Mouse (Mus musculus) lung, postnatal 4 days (tissue): Measurements from ENCODE around the gene Cnbd2.

Experiments used
- DNase-seq, 2 experiments: peaks; one replicate each; pipeline ENCODE4 v3.0.0; 2021

Cnbd2 gene

DNA sequence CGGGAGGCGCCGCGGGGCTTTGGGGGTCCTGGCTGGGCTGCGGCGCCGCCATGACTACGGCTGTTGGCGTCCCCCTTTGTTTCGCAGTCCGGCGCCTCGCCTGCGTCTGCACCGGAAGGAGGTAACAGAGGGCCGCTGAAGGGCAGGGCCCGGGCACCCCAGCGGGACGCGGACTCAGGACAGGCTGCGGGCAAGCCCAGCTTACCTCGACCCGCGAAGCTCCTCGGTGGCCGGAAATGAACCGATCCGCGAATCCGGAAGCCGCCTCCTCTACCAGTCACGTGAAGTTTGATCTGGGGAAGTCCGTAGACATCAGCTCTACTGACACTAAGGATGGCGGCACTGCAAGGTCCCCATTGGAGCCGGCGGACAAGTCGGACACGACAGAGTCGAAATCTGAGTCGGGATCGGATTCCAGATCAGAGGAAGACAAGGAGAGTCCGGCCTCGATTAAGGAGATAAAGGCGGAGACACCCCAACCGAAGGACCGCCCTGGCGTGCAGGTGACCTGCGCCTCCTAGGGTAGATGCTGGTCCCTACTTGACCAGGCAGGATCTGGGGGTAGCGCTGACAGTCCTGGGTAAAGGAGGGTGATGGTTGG lies at the start of gene Cnbd2, which contains the start of gene Scand1:
Gene Cnbd2, plus strand, starts transcription at position 3 of the 601 bp plus-strand sequence.
Gene Scand1, minus strand, starts transcription at position 408 of the 601 bp plus-strand sequence.
- peak; percentile 87 to 89 for DNase-seq

DNA sequence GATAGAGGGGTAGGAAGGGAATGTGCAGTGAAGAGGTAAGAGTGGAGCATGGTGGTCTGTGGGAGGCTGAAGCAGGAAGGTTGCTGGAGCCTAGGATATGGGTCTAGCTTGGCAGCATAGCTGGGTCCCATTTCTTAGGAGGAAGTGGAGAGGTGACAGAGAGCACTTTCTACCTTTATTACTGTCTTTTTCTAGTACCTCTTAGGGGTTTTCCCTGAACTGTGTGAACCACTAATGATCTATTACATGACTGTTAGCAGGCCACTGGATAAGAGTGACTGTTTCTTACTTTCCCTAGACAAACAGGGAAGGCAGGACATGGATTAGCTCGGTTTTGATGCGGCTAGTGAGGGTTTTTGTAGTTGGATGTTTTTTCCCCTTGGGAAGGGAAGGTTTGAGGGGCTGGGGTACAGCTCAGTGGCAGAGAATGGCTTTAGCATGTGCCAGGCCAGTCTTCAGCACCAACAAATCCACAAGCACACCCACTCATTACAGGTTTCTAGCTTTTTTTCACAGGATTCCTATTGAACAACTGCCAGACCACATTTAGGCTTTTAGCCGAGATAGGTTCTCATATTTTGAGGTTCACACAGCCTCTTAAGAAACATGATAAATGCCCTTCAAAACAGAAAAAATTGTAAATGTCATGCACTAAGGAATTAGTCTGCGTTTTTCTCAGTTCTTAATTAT lies 48.8 kb upstream of the Cnbd2 start:
- no peak for DNase-seq

DNA sequence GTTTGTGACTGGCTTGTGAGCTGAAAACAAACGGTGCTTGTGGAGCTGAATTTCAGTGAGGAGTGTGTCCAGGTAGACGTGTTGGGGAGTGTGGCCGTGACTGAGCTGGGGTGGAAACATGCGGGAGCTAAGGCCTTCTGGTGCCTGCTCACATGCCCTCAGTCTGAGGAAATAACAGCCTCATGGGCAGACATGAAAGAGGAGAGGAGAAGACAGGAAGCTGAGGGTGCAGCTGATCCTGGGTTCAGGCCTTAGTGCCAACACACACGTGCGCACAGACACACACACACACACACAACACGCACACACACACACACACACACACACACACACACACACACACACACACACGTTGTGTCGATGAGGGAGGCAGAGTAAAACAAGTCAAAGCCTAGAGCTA lies 44.5 kb upstream of the Cnbd2 start:
- DNase-seq: no peak

DNA sequence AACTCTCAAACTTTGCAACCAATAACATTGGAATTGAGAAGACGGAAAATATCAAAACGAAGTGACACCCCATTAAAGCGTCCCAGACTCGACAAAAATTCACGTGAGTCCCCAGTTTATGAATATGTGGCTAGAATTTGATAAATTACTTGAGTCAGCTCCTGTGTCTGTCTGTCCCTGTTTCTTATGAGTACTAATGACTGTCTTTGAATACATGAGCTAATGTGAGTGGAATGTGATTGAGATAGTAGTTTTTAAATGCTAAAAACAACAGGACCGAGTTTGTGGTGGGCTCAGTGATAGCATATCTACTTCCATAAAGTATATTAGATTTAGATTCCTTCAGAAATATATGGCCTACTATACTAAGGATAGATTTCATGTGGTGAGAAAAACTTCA lies 39.5 kb upstream of the Cnbd2 start:
- DNase-seq: no peak

DNA sequence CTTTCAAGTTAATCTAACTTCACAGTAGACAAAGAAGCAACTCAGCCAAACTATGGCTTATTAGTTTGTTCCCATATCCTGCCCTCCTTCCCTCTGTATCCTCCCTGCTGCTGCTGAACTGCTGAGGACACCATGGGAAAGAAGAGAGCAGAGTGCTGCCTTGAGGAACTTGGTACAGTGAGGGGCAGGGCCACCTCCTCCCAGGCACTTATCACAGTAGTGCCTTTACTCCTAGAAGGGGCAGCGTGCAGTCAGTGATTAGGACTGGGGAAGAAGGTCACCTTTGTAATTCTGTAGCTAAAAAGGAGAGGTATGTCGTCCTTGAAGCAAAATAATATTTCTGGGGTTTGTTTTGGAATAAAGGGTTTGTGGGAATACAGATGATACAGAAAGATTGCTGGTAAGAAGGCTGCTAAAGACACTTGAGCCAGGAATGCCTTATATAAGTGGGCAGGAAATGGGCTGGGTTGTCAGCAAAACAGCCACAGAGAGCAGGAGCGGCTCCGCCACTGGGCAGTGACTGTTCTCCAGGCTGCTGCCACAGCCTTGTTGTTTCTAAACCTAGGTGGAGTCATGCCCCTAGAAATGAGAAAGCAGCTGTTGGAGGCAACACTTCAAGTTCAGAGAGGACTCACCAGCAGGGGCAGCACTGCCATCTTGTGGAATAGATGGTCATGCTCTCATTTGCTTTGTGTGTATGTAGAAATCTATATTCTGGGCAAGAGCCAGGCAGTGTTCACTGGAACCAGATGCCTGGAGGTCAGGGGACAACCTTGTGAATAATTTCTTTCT lies 33.7 kb upstream of the Cnbd2 start:
- DNase-seq: peak; percentile 89 to 90

DNA sequence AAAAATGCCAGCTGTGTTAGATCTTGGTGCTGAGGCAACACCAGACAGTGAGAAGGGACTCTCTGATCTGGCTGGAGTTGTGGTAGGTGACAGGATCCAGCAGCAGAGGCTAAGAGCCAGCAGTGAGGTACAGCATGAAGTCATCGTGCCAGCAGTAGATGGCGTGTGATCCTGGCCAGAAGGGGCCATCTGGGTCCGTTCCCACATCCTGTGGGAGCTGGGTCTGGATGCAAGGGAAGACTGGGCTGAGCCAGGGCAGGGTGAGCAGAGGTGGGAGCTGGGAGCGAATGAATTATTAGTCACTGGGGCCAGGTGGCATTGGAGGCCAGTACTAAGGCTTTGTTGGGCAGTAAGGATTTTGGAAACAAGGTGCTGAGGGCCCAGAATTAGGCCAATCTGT lies 30.9 kb upstream of the Cnbd2 start:
- no peak for DNase-seq

DNA sequence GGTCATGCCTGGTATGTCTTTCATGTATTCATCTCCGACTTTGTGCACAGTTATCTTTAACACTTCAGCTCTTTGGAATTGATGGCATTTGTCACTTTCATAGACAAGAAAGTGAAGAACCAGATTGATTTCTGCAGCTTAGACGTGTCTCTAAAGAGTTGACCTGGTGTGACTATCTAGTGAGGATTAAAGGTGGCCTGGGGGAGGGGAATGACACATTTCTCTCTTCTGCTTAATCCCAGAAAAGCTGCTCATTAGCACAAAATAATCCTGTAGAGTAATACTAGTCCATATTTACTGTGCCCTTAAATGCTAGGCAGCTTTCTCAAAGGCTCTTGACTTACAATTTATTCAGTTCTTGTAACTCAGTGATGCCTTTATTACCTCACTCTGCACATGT lies 26.9 kb upstream of the Cnbd2 start:
- DNase-seq: no peak

DNA sequence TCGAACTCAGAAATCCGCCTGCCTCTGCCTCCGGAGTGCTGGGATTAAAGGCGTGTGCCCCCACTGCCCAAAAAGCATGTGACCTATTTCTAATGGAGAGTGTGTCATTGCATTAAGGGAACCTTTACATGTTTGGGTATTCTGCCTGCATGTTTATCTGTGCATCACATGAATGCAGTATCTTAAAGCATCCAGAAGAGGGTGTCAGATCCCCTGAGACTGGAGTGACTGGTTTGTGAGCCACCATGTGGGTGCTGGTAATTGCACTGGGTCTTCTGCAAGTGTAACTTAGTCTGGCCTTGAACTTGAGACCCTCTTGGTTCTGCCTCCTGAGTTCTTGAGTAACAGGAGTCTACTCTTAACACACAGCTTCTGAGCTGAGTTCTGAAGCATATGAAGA lies 25.4 kb upstream of the Cnbd2 start:
- no peak for DNase-seq

DNA sequence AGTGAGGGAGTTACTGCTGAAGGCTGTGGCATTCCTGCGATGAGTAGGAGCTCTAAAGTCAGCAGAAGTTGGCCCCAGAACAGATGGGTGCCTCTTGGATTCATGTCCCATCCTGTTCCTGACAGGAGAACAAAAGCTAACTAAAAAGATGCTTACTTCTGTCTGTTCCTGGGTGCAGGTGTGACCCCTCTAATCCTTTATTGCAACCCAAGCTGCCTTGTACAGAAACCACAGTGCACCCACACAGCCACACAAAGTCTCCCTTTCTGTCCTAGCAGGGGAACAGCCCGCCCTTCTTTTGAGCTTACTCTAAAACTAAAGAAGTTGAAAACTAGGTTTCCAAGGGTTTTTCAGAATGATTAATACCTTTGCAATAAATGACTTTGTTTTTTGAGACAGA lies 23.9 kb upstream of the Cnbd2 start:
- no peak for DNase-seq

GRCm38 (mm10) chr2:156289552-156290160 lies 22.4 kb upstream of the Cnbd2 start:
- DNase-seq: no peak

GRCm38 (mm10) chr2:156291998-156292397 lies 20.1 kb upstream of the Cnbd2 start:
- no peak for DNase-seq

DNA sequence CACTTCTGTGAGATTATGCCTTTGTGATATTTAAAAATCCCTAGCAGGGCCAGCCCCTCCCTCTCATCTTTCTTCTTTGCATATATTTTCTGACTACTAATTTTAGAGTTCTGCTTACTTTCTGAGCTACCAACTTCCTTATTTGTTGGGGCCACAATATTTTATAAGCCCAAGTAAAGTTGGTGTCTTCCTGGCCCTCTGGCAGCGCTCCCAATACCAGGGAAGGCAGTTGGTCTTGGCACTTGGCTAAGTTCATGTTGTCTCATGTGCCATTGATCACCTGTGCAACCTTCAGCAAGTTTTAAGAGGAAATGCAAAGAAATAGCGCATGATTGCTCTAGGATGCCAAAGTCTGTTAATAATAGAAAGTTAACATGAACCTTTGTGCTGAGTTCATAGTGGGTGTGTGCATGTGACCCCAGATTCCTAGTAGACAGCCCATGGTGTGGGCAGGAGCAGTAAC lies 16.5 kb upstream of the Cnbd2 start:
- no peak for DNase-seq

DNA sequence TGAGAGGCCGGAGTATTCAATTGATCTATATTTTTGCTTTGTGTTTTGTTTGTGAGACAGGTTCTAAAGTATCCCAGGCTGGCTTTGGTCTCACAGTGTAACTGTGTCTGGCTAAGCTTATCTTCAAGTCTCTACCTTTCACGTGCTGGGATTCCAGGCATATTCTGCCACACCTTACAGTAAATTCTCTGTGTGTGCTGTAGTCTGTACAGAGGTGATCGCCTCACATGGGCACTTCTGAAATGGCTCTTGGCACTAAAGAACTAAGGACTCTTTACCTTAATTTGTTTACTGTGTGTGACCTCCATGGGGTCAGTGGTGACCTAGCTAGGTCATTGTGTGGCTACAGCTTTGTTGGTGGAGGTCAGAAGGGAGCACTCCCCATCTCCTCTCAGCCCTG lies 15.9 kb upstream of the Cnbd2 start:
- DNase-seq: no peak

- peak in 1 of 2 experiments; percentile 42 for DNase-seq
These were observed 14.4 kb upstream of the Cnbd2 start for GRCm38 (mm10) chr2:156297653-156298052.

- DNase-seq: no peak
These were observed 13.6 kb upstream of the Cnbd2 start for GRCm38 (mm10) chr2:156298458-156298857.

DNA sequence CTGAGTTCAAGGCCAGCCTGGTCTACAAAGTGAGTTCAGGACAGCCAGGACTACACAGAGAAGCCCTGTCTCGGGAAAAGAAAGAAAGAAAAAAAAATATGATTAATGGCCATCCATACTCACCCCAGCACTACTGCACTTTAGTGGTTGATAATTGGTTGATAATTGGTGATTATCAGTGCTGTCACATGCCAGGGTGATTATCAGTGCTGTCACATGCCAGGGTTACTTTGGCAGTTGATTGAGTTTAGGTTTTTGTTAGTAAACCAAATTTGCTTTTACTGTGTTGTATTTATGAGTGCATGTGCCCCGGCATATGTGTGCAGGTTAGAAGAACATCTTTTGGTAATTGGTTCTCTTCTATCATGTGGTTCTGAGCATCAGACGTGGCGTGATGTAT lies 10.0 kb upstream of the Cnbd2 start:
- DNase-seq: no peak

GRCm38 (mm10) chr2:156304351-156304750 lies 7.7 kb upstream of the Cnbd2 start:
- no peak for DNase-seq

GRCm38 (mm10) chr2:156305818-156306217 lies 6.3 kb upstream of the Cnbd2 start:
- DNase-seq: no peak

GRCm38 (mm10) chr2:156307261-156307660 lies 4.8 kb upstream of the Cnbd2 start:
- DNase-seq: peak in 1 of 2 experiments; percentile 47

DNA sequence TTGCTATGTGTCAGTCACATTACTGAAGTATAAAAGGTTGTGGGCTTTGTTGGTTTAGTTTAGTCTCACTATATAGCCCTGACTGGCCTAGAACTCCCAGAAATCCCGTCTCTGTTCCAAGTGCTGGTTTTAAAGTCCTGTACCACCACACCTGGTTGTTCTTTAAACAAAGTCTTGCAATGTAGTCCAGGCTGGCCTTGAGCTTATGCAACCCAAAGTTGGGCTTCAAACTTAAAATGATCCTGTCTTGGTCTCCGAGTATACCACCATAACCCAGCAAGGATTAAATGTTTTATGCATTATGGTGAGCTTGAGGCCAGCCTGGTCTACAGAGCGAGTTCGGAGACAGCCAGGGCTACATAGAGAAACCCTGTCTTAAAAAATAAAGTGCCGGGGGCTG lies 2.2 kb upstream of the Cnbd2 start:
- no peak for DNase-seq

DNA sequence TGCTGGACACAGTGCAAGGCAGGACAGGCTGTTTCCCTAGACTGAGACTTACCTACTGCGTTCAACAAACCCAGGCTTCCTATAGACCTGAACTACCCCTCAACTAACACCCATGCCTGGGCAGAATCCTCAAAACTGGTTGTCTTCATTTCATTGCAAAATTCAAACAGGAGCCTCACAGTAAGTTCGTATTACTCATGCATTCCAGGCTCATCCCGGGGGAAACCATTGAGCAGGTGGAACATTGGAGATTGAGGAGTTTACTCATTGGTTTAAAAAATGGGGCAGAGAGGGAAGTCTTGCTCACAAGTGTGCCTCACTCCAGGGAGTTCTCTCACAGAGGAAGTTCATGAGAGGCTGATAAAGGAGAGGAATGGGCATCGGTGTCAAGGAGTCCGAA lies 1.6 kb upstream of the Cnbd2 start:
- DNase-seq: no peak

DNA sequence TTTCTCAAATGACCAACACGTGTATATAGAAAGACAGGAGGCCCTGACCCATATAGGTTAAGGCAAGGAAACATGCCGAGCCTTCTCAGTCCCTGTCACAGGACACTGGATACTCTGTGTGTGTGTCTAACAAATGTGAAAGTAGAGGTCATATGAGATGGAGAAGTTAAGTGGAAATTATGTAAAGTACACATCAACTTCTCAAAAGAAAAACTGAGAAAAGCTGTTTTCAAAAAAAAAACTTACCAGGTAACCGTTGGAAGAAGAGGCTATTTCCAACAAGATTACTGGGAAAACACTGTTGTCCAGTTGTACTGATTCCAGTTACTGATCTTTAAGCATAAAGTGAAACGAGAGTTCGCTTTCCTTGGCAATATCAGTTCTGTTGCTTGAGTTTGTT lies 1.2 kb upstream of the Cnbd2 start:
- DNase-seq: no peak

- no peak for DNase-seq
These were observed 658 bp upstream of the Cnbd2 start for GRCm38 (mm10) chr2:156311441-156311840.
